Mouse (Mus musculus) left cerebral cortex, postnatal 10 days (tissue): ENCODE results near the gene Cd247. TPM values are rescaled to one million over a fixed set of nuclear protein-coding genes. Genes with fewer than 3 reads are reported as not detected.

Source experiments
- DNase-seq, 2 experiments: peaks; one replicate each; pipeline ENCODE4 v3.0.0; 2021 to 2022; ENCODE audit warnings: low spot score in 2 of 2, mixed read lengths in 1 of 2; ENCODE audit errors: extremely low spot score in 1 of 2
- intact Hi-C: fragments of 180-260 bp; cut with DNase I; formaldehyde crosslinking; loops from one replicate; pipeline ENCODE4 v1.15.1; 2025
- total RNA-seq, 2 experiments: library from RNA; stranded (reverse); gene quantifications; 2 replicates each; pipeline ENCODE4 v1.2.3; 2021

Gene Cd247
- total RNA-seq, 2 experiments from 2014 or later = not detected

DNA sequence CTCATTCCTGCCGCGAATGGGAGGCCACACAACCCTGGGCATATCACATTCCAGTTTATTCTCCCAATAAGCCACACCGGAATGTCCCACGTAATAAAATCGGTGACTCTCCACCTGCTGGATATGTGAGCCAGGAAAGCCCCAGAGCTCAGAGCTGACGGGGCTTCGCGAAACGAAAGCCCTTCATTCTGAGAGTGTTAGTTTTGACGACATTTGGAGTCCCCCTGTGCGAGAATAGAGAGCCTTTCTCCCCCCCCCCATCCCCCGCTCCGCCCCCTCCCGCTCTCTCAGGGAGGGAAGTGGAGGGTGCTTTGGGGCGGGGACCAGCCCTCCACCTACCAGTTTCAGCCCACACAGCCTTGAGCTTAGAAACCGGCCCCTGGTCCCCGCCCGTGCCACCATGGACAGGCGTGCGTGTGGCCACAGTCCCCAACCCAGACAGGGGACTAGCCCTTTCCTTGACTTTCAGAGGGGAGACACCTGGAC, 56.0 kb downstream of the Cd247 start:
- intact Hi-C loops = no loop called here
- no peak for DNase-seq

DNA sequence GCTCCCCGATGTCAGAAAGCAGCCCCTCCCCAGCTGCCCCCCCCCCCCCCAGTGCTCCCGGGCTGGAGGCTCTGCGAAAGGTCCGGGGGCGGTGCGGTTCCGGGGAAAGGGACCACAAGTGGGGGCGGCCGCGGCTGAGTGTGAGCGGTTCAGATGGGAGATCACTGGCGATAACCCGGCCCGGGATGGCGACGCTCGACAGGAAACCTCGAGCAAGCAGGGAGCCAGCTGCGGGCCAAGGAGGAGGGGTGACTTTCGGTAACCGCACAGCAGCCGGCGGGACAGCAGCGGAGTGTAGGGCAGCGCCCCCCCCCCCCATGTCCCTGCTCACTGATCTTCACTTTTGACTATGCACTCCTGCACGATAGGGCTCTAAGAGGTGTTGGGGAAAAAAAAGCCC, 56.5 kb downstream of the Cd247 start:
- intact Hi-C loops = no loop called here
- peak in 1 of 2 experiments; percentile 55 for DNase-seq

DNA sequence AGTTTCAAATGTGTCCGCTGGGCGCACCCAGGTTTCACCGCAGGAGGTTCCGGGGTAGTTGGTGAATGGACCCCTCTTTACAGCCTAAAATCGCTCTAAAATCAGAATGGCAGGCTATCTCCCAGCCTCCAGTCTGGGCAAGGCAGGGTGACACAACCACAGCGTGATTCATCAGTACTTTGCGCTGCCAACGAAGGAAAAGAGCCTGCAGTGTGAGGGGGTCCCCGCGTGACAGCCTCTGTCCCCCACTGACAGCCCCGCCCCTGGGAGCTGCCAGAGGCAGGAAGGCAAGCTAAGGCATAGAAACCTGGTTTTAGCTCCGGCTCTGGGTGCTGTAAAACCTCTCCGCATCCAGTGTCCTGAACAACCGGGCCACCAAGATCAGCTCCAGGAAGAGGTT, 56.9 kb downstream of the Cd247 start:
- intact Hi-C loops = no loop called here
- DNase-seq = peak in 1 of 2 experiments; percentile 51

DNA sequence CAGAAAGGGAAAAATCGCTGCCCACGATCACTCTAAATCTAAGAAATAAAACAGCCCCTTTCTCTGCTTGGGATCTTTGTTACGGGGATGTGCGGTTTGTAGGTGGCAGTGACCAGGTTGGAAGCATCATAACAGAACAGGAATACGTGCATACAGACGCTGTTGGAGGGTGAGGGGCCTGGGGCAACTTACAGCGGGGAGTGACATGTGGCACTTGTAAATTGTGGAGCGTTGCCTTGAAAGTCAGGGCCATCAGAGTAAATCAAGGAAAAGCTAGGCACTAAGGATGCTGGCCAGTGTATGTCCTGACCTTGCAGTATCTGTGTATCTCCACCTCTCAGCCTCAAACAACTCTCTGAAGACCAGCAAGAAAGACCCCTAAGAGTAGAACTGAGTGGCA, 59.9 kb downstream of the Cd247 start:
- no peak for DNase-seq
- intact Hi-C loops = no loop called here

DNA sequence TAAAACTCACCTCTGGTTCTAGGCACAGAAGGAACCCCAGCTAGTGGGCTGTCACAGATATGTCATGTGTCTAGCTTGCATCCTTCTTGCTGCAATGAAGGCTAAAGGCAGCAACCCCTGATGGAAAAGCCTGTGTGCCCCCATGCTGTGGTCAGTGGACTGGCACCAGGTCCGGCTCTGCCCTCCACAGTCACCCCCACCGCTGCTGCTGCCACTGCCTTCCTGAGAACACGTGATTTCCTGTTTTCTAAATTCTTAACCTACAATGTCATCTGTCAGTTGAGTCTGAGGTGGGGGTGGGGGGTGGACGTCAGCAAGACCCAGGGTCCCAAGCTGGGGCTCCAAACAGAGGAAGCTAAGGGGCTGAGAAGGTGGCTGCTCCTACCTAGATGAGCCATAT, 60.4 kb downstream of the Cd247 start:
- DNase-seq = no peak
- intact Hi-C loops = no loop called here

DNA sequence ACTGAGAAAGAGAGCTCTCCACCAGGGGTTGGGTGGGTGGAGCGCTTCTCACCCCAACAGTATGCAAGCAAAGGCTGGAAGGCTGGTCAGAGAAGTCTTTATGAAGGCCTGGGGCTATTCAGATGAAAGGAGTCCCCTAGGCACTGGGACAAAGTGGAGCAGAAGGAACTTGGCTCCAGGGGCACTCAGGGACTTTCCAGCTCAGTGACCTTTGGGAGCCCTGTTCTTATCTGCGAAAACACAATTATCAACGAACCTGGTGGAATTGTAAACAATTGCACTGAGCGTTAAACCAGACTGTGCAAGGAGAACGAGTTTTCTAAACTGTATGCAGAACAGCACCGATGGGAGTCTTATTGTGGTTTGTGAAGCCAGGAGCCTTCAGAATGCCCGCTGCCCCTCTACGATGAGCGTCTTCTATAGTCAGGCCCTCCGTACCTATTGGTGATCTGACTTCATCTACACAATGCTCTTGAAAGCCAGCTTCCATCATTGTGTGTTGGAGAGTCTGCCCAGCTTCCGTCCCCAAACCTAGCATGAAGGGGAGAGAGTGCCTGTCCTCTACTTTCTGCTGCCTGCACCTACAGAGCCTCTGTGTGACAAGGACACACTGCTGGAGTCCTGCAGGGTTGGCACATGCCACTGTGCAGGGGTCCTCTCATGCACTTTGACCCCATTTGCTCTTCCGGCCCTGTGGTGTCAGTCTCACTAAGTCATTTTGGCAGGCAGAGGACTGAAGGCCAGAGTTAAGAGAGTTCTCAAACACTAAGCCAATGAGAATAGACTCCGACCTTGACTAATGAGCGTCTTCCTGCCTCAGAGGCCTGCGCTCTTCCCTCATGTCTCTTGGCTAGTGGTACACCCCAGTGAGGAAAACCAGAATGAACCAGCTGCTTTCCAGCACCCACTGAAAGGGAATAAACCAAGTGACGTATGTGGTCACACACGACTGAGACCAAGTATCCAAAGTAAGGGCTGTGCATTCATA, 61.3 kb downstream of the Cd247 start:
- intact Hi-C loops = loop anchor here (5.0 kb wide), 1 partner anchor 303 kb away; no protein-coding TSS in a partner anchor

DNA sequence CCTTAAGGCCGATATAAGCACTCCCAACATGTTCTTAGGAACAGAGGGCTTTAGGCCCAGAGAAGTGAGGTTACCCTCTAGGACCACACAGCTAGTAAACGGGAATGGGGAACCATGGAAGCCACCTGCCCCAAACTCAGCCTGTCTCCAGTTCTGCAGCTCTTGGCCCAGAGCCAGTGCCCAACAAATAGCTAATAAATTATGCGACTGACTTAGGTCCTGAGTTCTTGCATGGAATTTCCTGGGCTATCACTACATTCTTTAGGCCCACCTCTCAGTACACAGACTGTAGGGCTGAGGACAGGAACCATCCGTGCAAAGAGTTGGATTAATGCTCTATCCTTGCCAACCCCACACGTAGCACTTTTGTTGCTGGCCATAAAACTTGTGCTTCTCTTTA, 63.6 kb downstream of the Cd247 start:
- DNase-seq = no peak
- intact Hi-C loops = loop anchor here (5.0 kb wide), 1 partner anchor 300 kb away; no protein-coding TSS in a partner anchor

More for the DNA sequence above, 61.3 kb downstream of the Cd247 start:
- DNase-seq = no peak

DNA sequence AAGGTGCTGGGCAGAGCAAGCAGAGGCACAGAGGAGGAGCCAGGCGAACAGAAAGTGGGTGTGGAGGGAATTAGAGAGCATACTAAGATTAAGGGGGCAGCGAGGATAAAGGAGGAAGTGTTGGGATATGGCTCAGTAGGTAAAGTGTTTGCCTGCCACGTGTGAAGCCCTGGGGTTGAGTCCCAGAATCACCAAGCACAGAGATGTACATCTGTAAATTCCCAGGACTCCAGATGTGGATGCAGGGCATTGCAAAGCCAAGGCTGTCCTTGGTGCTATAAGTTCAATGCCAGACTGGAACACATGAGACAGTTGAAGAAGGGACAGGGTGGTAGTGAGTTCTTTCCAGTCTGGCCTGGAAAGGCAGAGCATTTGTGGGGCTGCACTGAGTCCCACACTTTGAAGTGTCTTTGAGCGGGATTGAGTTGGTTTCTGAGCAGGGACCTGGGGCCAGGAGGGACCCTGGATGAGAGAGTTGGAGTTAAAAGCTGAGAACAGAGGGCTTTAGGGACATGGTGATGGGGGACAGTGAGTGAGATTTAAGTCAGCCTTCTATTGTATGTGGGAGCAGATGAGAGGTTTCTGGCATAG, 64.7 kb downstream of the Cd247 start:
- no peak for DNase-seq
- intact Hi-C loops = loop anchor here (5.0 kb wide), 1 partner anchor 299 kb away; no protein-coding TSS in a partner anchor

DNA sequence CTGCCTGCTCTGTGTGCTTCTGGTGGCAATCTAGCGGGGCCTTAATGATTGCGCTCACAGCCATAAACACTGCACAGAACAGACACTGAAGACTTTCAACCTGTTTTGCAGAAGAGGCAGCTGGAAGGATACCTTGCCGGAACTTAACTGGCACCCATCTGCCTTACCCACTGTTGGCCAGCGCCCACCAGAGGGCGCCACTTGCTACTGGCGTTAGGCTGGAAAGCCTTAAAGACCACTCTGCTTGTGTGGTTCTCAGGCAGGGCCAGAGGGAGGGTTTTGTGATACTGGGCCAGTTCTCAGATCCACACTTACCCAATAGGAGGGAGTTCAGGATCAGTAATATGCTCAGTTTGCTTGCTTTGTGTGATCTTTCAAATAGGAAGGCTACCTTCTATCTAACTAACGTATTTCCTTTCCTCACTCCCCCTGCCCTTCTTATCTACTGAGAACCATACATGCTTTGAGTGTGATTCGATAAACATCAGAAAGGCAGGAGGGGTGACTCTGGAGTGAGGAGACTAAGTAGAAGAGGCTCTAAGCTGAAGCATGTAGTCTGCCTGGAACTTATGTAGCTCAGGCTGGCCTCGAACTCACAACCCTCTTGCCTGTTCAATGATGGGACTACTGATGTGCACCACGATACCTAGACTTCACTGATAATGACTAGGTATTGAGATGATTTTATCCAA, 65.4 kb downstream of the Cd247 start:
- DNase-seq = peak in 1 of 2 experiments; percentile 79
- intact Hi-C loops = loop anchor here (5.0 kb wide), 1 partner anchor 298 kb away; no protein-coding TSS in a partner anchor

DNA sequence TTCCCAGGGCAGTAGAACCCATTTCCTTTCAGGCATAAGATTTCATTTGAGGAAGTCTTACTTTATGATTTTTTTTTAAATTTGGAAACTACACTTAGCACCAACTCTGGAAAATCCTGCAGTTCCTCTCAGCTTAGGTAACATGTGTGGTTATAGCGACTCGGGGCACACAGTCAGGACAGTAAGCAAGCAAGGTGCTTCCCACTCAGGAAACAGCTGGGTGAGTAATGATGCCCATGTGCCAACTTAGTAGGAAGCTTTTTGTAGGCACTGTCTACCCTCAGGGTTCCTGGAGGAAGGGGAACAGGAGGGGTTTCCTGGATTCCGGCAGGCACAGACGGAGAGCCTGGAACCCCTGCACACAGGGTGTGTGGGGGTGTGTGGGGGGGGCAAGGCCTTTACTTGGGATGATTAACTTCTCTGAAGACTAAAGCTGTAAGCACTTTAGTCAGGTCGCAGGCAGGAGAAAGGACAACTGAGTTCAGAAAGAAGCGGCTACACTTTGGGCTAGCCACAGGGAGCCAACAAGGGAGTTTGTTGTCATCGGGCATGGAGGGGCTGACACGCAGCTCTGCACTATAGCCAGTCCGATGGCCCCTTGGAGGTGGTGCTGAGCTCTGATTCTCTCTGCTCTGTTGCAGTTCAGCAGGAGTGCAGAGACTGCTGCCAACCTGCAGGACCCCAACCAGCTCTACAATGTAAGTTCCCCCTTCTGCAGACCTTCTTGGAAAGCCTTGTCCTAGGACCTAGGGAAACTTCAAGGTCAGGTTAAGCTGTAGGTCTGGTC, 67.5 kb downstream of the Cd247 start:
- no peak for DNase-seq
- intact Hi-C loops = loop anchor here (5.0 kb wide), 1 partner anchor 74 kb away; no protein-coding TSS in a partner anchor

DNA sequence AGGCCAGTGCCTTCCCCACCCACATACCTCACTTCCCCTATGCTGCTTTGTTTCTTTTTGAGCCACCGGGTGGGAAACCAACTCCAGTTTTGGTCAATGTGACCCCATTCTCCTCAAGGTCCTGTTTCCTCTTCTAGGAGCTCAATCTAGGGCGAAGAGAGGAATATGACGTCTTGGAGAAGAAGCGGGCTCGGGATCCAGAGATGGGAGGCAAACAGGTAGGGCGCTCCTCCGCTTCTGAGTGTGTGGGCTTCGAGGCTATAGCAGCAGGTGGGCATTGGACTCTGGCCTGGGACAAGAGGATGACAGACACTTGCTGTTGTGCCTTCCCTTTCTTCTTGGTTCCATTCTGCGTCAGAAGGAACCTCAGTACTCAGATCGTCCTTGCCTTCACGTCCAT, 68.8 kb downstream of the Cd247 start:
- no peak for DNase-seq
- intact Hi-C loops = loop anchor here (5.0 kb wide), 1 partner anchor 75 kb away; no protein-coding TSS in a partner anchor

DNA sequence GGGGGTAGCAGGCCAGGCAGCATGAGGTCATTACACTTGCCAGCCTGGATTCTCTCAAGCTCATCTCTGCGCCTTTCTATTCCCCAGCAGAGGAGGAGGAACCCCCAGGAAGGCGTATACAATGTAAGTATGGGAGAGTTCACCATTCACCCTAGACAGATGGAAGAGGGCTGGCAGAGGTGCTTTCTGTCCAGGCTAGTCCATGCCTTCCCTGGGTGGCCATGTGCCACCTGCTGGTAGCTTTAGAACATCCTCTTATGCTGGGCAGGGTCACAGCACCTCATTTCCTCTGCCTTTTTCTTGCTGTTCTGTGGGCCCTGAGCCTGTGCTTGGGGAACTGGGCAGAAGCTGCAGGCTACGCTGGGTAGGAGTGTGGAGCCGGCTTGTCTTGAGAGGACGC, 69.9 kb downstream of the Cd247 start:
- intact Hi-C loops = loop anchor here (5.0 kb wide), 1 partner anchor 76 kb away; no protein-coding TSS in a partner anchor
- no peak for DNase-seq

DNA sequence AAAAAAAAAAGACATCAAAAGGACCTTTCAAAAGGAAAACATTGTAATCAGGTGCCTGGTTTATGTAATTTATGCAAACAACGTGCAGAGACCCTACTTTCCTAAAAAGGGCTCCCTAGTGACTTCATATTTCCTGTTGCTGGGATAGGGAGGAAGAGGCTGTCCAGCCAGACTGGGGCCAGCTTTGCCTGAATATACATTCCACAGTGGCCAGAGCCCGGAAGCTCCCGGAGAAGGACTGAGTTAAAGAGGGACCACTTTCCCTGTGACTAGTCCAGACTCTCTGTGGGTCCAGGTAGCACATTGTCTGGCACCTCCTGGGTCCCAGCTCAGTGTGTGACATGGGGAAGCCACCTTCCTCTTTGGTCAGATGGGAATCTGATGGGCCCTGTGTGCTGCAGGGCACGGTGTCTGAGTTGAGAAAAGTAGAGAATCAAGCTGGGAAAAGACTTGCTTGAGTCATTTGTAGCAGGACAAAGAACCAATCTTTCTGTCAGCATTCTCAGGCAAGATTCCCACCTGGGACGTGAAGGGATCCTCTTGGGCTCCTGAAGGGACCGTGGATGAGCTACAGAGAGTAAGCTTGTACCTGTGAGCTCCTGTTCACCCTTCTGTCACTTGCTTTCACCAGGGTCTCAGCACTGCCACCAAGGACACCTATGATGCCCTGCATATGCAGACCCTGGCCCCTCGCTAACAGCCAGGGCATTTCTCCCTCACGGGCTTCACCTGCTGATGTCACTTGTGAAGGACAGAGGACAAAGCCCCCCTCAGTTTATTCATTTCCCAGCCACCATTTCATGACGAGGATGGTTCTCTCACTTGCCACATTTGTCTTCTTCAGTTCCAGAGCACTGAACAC, 72.1 kb downstream of the Cd247 start:
- no peak for DNase-seq
- intact Hi-C loops = no loop called here

DNA sequence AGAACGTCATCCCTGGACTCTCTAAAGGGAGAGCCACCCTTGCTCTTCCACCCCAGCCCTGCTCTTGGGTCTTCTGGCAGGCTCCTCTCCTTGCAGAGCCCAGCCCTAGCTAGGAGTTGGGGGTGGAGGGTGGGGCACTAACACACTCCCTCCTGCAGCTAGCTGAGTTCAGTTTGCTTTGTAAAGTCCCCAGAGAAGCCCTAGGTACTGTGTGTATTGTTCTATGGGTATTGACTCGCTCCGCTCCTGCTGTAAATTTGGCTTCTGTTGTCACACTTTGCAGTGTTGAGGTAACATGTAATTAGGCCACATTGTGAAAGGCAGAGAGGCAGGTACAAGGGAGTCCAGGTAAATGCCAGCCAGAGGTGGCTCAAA, 72.7 kb downstream of the Cd247 start:
- intact Hi-C loops = no loop called here
- DNase-seq = no peak

DNA sequence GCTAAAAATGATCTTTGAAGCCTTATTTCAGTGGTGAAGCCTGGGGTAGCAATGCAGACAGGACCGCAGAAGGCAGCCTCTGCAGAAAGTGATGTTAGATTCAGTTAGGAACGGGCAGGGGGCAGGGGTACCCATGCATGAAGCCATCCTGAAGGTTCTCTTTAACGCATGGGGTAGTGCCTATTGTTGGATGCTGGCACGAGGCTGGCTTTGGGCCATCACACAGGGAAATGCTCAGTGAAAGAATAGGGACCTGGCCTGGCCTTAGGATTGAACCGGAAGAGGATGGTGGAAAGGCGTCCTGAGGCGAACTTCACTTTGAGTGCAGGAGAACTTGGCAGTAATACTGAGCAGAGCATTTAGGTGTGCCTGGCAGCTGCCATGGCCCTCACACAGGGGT, 73.6 kb downstream of the Cd247 start:
- DNase-seq = no peak
- intact Hi-C loops = no loop called here

DNA sequence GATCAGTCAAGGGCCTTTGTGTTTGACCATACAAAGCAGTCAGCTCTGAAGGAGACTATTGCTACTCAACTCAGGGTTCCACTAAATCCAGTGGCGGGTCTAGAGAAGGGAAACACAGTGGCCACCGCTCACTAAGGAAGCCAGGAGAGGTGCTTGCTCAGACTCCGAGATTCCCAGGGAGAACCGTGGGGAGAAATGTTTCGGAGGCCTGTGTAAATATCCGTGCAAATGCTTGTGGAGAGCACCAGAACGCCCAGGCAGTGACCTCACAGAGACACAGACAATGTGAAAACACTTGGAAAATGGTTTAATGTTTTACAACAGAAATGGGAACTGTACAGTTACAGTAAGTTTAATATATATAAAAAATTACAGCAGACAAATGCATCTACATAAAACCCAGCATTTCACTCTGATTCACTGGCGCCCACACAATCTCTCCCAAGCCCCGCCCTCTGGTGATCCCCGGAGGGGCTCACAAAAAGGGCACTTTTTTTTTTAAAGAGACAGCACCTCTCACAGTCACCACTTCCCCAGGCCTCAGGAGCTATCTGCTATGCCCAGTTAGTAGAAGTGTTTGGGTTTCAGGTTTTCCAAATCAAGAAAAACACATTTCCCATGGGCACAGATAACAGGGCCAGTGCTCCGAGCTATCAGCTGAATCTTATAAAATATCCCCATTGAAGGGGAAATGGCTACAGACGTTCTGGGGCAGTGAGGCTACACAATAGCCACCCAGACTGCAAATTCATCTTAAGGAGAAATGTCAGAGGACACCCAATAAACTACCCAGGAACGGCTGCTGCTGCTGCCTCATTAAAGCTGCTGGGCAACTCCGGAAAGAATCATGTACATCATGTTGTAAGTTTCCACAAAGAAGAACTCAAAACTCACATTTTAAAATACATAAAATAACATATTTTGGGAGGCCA, 76.6 kb downstream of the Cd247 start:
- intact Hi-C loops = no loop called here
- DNase-seq = no peak
